Mouse (Mus musculus) CH12.LX (cell line): ENCODE data around the gene Nlrc5.

Experiments
- CHD1 ChIP-seq: IDR thresholded peaks from 2 replicates; pipeline ENCODE4 v1.6.1; 2012; ENCODE audit warnings: low read depth, low read length, improper control_type of control experiment, inconsistent platforms
- CTCF ChIP-seq, 2 experiments: IDR thresholded peaks in 1 of 2; conservative IDR thresholded peaks in 1 of 2; 2 replicates each; pipeline ENCODE4 v1.5.1; 2011 to 2012; ENCODE audit warnings: low read depth in 2 of 2, low read length in 2 of 2, improper control_type of control experiment in 1 of 2, inconsistent platforms in 1 of 2, mild to moderate bottlenecking in 1 of 2, moderate library complexity in 1 of 2
- E2F4 ChIP-seq: IDR thresholded peaks from 2 replicates; pipeline ENCODE4 v1.6.1; 2011; ENCODE audit warnings: low read depth, low read length, improper control_type of control experiment; ENCODE audit not compliant: insufficient replicate concordance
- ELF1 ChIP-seq: IDR thresholded peaks from 2 replicates; pipeline ENCODE4 v1.6.1; 2014; ENCODE audit warnings: low read depth, mild to moderate bottlenecking, inconsistent platforms, low read length, improper control_type of control experiment
- MAFK ChIP-seq: IDR thresholded peaks from 2 replicates; pipeline ENCODE4 v1.6.1; 2011; ENCODE audit warnings: low read length, improper control_type of control experiment; ENCODE audit not compliant: insufficient replicate concordance
- MYC ChIP-seq: IDR thresholded peaks from 2 replicates; pipeline ENCODE4 v1.6.1; 2011; ENCODE audit warnings: low read depth, mild to moderate bottlenecking, improper control_type of control experiment, low read length
- USF1 ChIP-seq: IDR thresholded peaks from 2 replicates; pipeline ENCODE4 v1.6.1; 2014; ENCODE audit warnings: low read depth, mild to moderate bottlenecking, inconsistent platforms, low read length, improper control_type of control experiment

DNA sequence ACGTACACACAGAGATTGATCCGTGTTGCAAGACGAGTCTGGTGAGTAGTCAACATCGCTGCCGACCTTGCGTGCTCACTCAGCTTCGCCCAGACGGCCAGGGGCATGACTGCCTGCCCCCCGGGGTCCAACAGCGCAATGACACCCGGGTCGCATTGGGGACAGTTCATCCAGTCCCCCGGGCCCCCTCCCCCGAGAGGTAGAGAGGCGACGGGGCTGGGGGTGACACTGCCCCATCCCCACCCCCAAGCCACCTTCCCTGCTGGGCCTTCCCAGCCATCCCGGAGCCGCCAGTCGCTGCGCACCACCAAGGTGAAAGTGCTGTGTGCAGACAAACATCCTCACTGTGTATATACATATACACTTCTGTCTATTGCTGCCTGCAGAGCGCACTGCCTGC lies 39.3 kb downstream of the Nlrc5 start:
- no peak for TF ChIP-seq MYC
- no peak for TF ChIP-seq CTCF (conservative IDR thresholded peaks at IDR 0.05 in 1 of 2, IDR thresholded peaks at IDR 0.05 in 1 of 2; ENCODE audit: low read depth in 2 of 2, low read length in 2 of 2)
- no peak for TF ChIP-seq MAFK
- no peak for TF ChIP-seq ELF1
- TF ChIP-seq E2F4: no peak
- TF ChIP-seq CHD1: no peak
- TF ChIP-seq USF1: no peak
